Mouse (Mus musculus): ENCODE measurements around the gene Smim26. TPM values are rescaled to one million over a fixed set of nuclear protein-coding genes. Genes with fewer than 3 reads are reported as not detected.

Gene Smim26
- polyA plus RNA-seq, 1 experiment from 2014 or later, result 47.6 TPM

- Histone ChIP-seq H3K4me2 (no peak overlapping the region), H3K27ac (replicated peaks) (no peak overlapping the region), H3K4me1 (no peaks in the 10 kb centered on the region), H3K4me3 (no peak overlapping the region), H3K36me3 (no peaks in the 10 kb centered on the region), H3K27me3 (replicated peaks) (no peaks in the 10 kb centered on the region), H3K9ac (no peak overlapping the region), H3K9me3 (no peaks in the 10 kb centered on the region)
- WGBS, result 76% methylated on average over 12 of the region's 12 CpGs
- no peak for ATAC-seq (ENCODE audit: extremely low read depth, insufficient number of reproducible peaks, low FRiP score, low TSS enrichment)
Observed at GRCm38 (mm10) chr2:144637671-144638395, 44.0 kb downstream of the Smim26 start.

- H3K4me1 ChIP-seq, result peaks cover 6% of the 10 kb centered on the region
- H3K36me3 ChIP-seq, result no peaks in the 10 kb centered on the region
- no peak overlapping the region for H3K4me2 ChIP-seq
- H3K9ac ChIP-seq, result no peak overlapping the region
- H3K4me3 ChIP-seq, result no peak overlapping the region
- H3K27ac ChIP-seq (replicated peaks), result no peak overlapping the region
- WGBS, result 45% methylated on average over 4 of the region's 4 CpGs
- no peaks in the 10 kb centered on the region for H3K9me3 ChIP-seq
- no peak for ATAC-seq (ENCODE audit: extremely low read depth, insufficient number of reproducible peaks, low FRiP score, low TSS enrichment)
- no peaks in the 10 kb centered on the region for H3K27me3 ChIP-seq (replicated peaks)
Observed at GRCm38 (mm10) chr2:144638719-144639118, 44.9 kb downstream of the Smim26 start.

- Histone ChIP-seq H3K4me1 (peaks cover 6% of the 10 kb centered on the region), H3K4me2 (no peak overlapping the region), H3K9ac (no peak overlapping the region), H3K36me3 (no peaks in the 10 kb centered on the region), H3K27me3 (replicated peaks) (no peaks in the 10 kb centered on the region), H3K4me3 (no peak overlapping the region), H3K9me3 (no peaks in the 10 kb centered on the region), H3K27ac (replicated peaks) (no peak overlapping the region)
- ATAC-seq (ENCODE audit: extremely low read depth, insufficient number of reproducible peaks, low FRiP score, low TSS enrichment), result no peak
- WGBS, result 72% methylated on average over 7 of the region's 7 CpGs
Observed at GRCm38 (mm10) chr2:144640101-144640500, 46.2 kb downstream of the Smim26 start.

- no peaks in the 10 kb centered on the region for H3K27me3 ChIP-seq (replicated peaks)
- H3K36me3 ChIP-seq, result no peaks in the 10 kb centered on the region
- no peak for ATAC-seq (ENCODE audit: extremely low read depth, insufficient number of reproducible peaks, low FRiP score, low TSS enrichment)
- H3K4me2 ChIP-seq, result no peak overlapping the region
- no peak overlapping the region for H3K4me3 ChIP-seq
- no peaks in the 10 kb centered on the region for H3K9me3 ChIP-seq
- H3K27ac ChIP-seq (replicated peaks), result no peak overlapping the region
- 78% methylated on average over 4 of the region's 4 CpGs for WGBS
- peaks cover 6% of the 10 kb centered on the region for H3K4me1 ChIP-seq
- no peak overlapping the region for H3K9ac ChIP-seq
Observed at GRCm38 (mm10) chr2:144641991-144642390, 48.1 kb downstream of the Smim26 start.

Small RNA genes lying within 50 kb of the gene (microRNA-seq; reads per million reads assigned to microRNA genes)
- not detected for gene Gm24823

Other genes starting within 250 kb of the Smim26 start
- 24.7 and 27.9 TPM in 2 replicates for gene Kat14, start 225.1 kb upstream of the Smim26 start, polyA plus RNA-seq (2015; fragmentation: Nextera tagmentation; extraction: Ambion mirVana)
- 0.90 and 1.3 TPM in 2 replicates for gene Pet117, start 225.1 kb upstream of the Smim26 start, polyA plus RNA-seq (2015; fragmentation: Nextera tagmentation; extraction: Ambion mirVana)
- gene Dzank1, start 66.6 kb upstream of the Smim26 start, polyA plus RNA-seq (2015; fragmentation: Nextera tagmentation; extraction: Ambion mirVana), result 0.57 and 0.79 TPM in 2 replicates
- gene Polr3f, start 66.3 kb upstream of the Smim26 start, polyA plus RNA-seq (2015; fragmentation: Nextera tagmentation; extraction: Ambion mirVana), result 16.9 and 17.7 TPM in 2 replicates
- gene Rbbp9, start 43.2 kb upstream of the Smim26 start, polyA plus RNA-seq (2015; fragmentation: Nextera tagmentation; extraction: Ambion mirVana), result 34.2 and 37.0 TPM in 2 replicates
- gene Sec23b, start 37.8 kb upstream of the Smim26 start, polyA plus RNA-seq (2015; fragmentation: Nextera tagmentation; extraction: Ambion mirVana), result 41.7 and 42.8 TPM in 2 replicates
- 27.9 and 30.2 TPM in 2 replicates for gene Dtd1, start 5.8 kb downstream of the Smim26 start, polyA plus RNA-seq (2015; fragmentation: Nextera tagmentation; extraction: Ambion mirVana)
- gene Scp2d1, start 229.6 kb downstream of the Smim26 start, polyA plus RNA-seq (2015; fragmentation: Nextera tagmentation; extraction: Ambion mirVana), result not detected in 2 replicates

All from heart, embryonic 13.5 days (tissue).